Mouse (Mus musculus) bone marrow macrophage, adult 2 months (primary cell): ENCODE results near the gene Ddx6. TPM values are rescaled to one million over a fixed set of nuclear protein-coding genes. Genes with fewer than 3 reads are reported as not detected.

Experiments
- H3K27ac ChIP-seq: 2 replicates; pipeline ENCODE4 v1.5.1; 2012; ENCODE audit warnings: low read depth, low read length; ENCODE audit not compliant: insufficient read depth
- H3K4me1 ChIP-seq: 2 replicates; pipeline ENCODE4 v1.6.1; 2012; ENCODE audit warnings: low read length; ENCODE audit not compliant: control insufficient read depth, insufficient read depth
- H3K4me3 ChIP-seq: 2 replicates; pipeline ENCODE4 v1.5.1; 2012; ENCODE audit warnings: mild to moderate bottlenecking, low read length, moderate library complexity; ENCODE audit not compliant: insufficient read depth
- CTCF ChIP-seq: IDR thresholded peaks from 2 replicates; pipeline ENCODE4 v1.5.1; 2012; ENCODE audit warnings: low read depth, mild to moderate bottlenecking, low read length, moderate library complexity
- POLR2A ChIP-seq: IDR thresholded peaks from 2 replicates; pipeline ENCODE4 v1.6.1; 2012; ENCODE audit warnings: mild to moderate bottlenecking, low read depth, low read length, borderline replicate concordance
- polyA plus RNA-seq: library from polyadenylated mRNA; stranded (reverse); fragments of >200 nt; gene quantifications from 2 replicates; pipeline ENCODE4 v1.2.4, GENCODE M21; 2012; ENCODE audit not compliant: missing spikeins, insufficient read depth, insufficient read length

The Ddx6 gene
- polyA plus RNA-seq, 1 experiment, result 122 TPM

- peaks cover 25% of the 10 kb centered on the region for H3K4me1 ChIP-seq
- H3K4me3 ChIP-seq, result no peak overlapping the region
- TF ChIP-seq CTCF (no peak), POLR2A (no peak)
- peak overlapping the region; percentile 80 for H3K27ac ChIP-seq
These were observed 11.5 kb upstream of the Ddx6 start for GRCm38 (mm10) chr9:44593221-44593620.

GRCm38 (mm10) chr9:44593886-44594285, 10.8 kb upstream of the Ddx6 start:
- Histone ChIP-seq H3K4me3 (no peak overlapping the region), H3K27ac (no peak overlapping the region), H3K4me1 (peaks cover 24% of the 10 kb centered on the region)
- TF ChIP-seq POLR2A (no peak), CTCF (no peak)

- no peak overlapping the region for H3K4me3 ChIP-seq
- H3K4me1 ChIP-seq, result peaks cover 22% of the 10 kb centered on the region
- no peak overlapping the region for H3K27ac ChIP-seq
- TF ChIP-seq POLR2A (no peak), CTCF (no peak)
These were observed 9.7 kb upstream of the Ddx6 start for GRCm38 (mm10) chr9:44594901-44595536.

- TF ChIP-seq CTCF (no peak), POLR2A (no peak)
- no peak overlapping the region for H3K27ac ChIP-seq
- H3K4me3 ChIP-seq, result no peak overlapping the region
- peaks cover 22% of the 10 kb centered on the region for H3K4me1 ChIP-seq
These were observed 9.2 kb upstream of the Ddx6 start for GRCm38 (mm10) chr9:44595537-44595930.

- peaks cover 23% of the 10 kb centered on the region for H3K4me1 ChIP-seq
- TF ChIP-seq POLR2A (no peak), CTCF (no peak)
- no peak overlapping the region for H3K27ac ChIP-seq
- H3K4me3 ChIP-seq, result no peak overlapping the region
These were observed 7.0 kb upstream of the Ddx6 start for GRCm38 (mm10) chr9:44597742-44598141.

GRCm38 (mm10) chr9:44598899-44599495, 5.7 kb upstream of the Ddx6 start:
- Histone ChIP-seq H3K27ac (no peak overlapping the region), H3K4me1 (peaks cover 15% of the 10 kb centered on the region), H3K4me3 (no peak overlapping the region)

GRCm38 (mm10) chr9:44599616-44600015, 5.1 kb upstream of the Ddx6 start:
- H3K27ac ChIP-seq, result no peak overlapping the region
- H3K4me1 ChIP-seq, result peaks cover 12% of the 10 kb centered on the region
- no peak overlapping the region for H3K4me3 ChIP-seq
- TF ChIP-seq POLR2A, result no peak
- no peak for TF ChIP-seq CTCF

More at GRCm38 (mm10) chr9:44598899-44599495, 5.7 kb upstream of the Ddx6 start:
- TF ChIP-seq CTCF (no peak), POLR2A (no peak)

GRCm38 (mm10) chr9:44600801-44601200, 3.9 kb upstream of the Ddx6 start:
- TF ChIP-seq CTCF (no peak), POLR2A (no peak)
- Histone ChIP-seq H3K4me1 (peaks cover 6% of the 10 kb centered on the region; the same call in 1 of the 2 replicates), H3K27ac (no peak overlapping the region), H3K4me3 (no peak overlapping the region)

GRCm38 (mm10) chr9:44602766-44603165, 1.9 kb upstream of the Ddx6 start:
- TF ChIP-seq POLR2A, result no peak
- no peak for TF ChIP-seq CTCF
- Histone ChIP-seq H3K27ac (peak overlapping the region; percentile 77), H3K4me3 (peak overlapping the region; percentile 94)

GRCm38 (mm10) chr9:44603454-44604289, 1.0 kb upstream of the Ddx6 start:
- peak overlapping the region; percentile 90 for H3K27ac ChIP-seq

More at GRCm38 (mm10) chr9:44602766-44603165, 1.9 kb upstream of the Ddx6 start:
- H3K4me1 ChIP-seq, result peaks cover 13% of the 10 kb centered on the region

More at GRCm38 (mm10) chr9:44603454-44604289, 1.0 kb upstream of the Ddx6 start:
- Histone ChIP-seq H3K4me3 (peak overlapping the region; percentile 94), H3K4me1 (peaks cover 19% of the 10 kb centered on the region)
- TF ChIP-seq POLR2A, result no peak
- TF ChIP-seq CTCF, result no peak
